Mouse (Mus musculus) bone marrow macrophage, adult 2 months (primary cell): ENCODE data around the gene Snrpd3.

Experiments
- CTCF ChIP-seq: IDR thresholded peaks from 2 replicates; pipeline ENCODE4 v1.5.1; 2012; ENCODE audit warnings: low read depth, mild to moderate bottlenecking, low read length, moderate library complexity
- POLR2A ChIP-seq: IDR thresholded peaks from 2 replicates; pipeline ENCODE4 v1.6.1; 2012; ENCODE audit warnings: mild to moderate bottlenecking, low read depth, low read length, borderline replicate concordance

GRCm38 (mm10) chr10:75482271-75482670 is 35.1 kb upstream of the Snrpd3 start:
- no peak for TF ChIP-seq POLR2A
- TF ChIP-seq CTCF = no peak
